Mouse (Mus musculus) hindbrain, embryonic 11.5 days (tissue): ENCODE measurements around the gene Olfr979. TPM values are rescaled to one million over a fixed set of nuclear protein-coding genes. Genes with fewer than 3 reads are reported as not detected.
"Not testable (repeated sequence)": the region's sequence is repeated elsewhere in the genome, so short reads cannot be mapped to it uniquely, and the experiment has no call there.

Source experiments
- ATAC-seq: fragments of 200-750 bp; cut with Nextera tagmentation; 2 replicates; pipeline ENCODE4 v1.8.0; 2017; ENCODE audit warnings: mild to moderate bottlenecking, moderate TSS enrichment, moderate library complexity; ENCODE audit not compliant: low FRiP score
- DNase-seq: peaks from one replicate; pipeline ENCODE4 v3.0.0-alpha.2; 2015; ENCODE audit warnings: low spot score
- H3K27ac ChIP-seq: fragments of 300-500 bp; sonication (generic); 2 replicates; pipeline ENCODE4 v1.5.1; 2014; ENCODE audit warnings: mild to moderate bottlenecking, low read depth, low read length
- H3K27me3 ChIP-seq: fragments of 300-500 bp; sonication (generic); 2 replicates; pipeline ENCODE4 v1.6.1; 2014; ENCODE audit warnings: mild to moderate bottlenecking, low read length, moderate library complexity, mixed read lengths; ENCODE audit not compliant: control insufficient read depth, insufficient read depth
- H3K36me3 ChIP-seq: fragments of 300-500 bp; sonication (generic); 2 replicates; pipeline ENCODE4 v1.6.1; 2014; ENCODE audit warnings: mild to moderate bottlenecking, low read length, moderate library complexity, mixed read lengths; ENCODE audit not compliant: control insufficient read depth, insufficient read depth
- H3K4me1 ChIP-seq: fragments of 300-500 bp; sonication (generic); replicated peaks from 2 replicates; pipeline ENCODE4 v1.6.1; 2014; ENCODE audit warnings: low read length, mixed read lengths; ENCODE audit not compliant: control insufficient read depth, insufficient read depth
- H3K4me2 ChIP-seq: fragments of 300-500 bp; sonication (generic); replicated peaks from 2 replicates; pipeline ENCODE4 v1.6.1; 2014; ENCODE audit warnings: mild to moderate bottlenecking, low read depth, low read length
- H3K4me3 ChIP-seq: fragments of 300-500 bp; sonication (generic); 2 replicates; pipeline ENCODE4 v1.5.1; 2014; ENCODE audit warnings: low read depth, low read length
- H3K9ac ChIP-seq: fragments of 300-500 bp; sonication (generic); 2 replicates; pipeline ENCODE4 v1.6.1; 2014; ENCODE audit warnings: low read depth, low read length
- H3K9me3 ChIP-seq: fragments of 300-500 bp; sonication (generic); 2 replicates; pipeline ENCODE4 v1.6.1; 2016; ENCODE audit warnings: low read length; ENCODE audit not compliant: control insufficient read depth
- WGBS: fragments of 180-500 bp; shearing (Covaris S2); extraction: QIAGEN DNeasy Blood & Tissue Kit; methylation state at CpG from one replicate; pipeline ENCODE4 v1.1.7; 2014; 5-methylcytosine and 5-hydroxymethylcytosine counted together
- polyA plus RNA-seq: library from polyadenylated mRNA; unstranded; fragments of >200 nt; fragmentation: Nextera tagmentation; extraction: Ambion mirVana; gene quantifications from 2 replicates; pipeline ENCODE4 v1.2.1, GENCODE M21; 2014

The Olfr979 gene
- not detected in 2 replicates for polyA plus RNA-seq

DNA sequence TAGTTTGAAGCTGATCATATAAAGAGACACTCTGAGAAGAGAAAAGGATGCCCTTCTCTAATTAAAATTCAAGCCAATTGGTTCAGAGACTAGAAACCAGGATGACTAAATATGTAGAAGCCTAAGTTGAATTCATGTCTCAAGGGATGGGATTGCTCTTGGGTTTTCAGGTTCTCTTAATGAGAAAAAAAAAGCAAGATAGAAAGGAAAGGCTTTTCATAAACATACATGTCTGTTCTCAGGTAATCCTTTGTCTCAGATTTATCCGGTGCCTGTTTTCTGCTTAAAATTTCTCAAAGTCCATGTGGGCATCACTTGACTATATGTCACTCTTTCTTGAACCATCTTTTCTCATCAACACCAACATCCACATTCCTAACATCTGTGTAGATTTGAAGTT, at the start of gene Olfr979:
TSS of gene Olfr979 (minus strand) at position 101 of the 400 bp plus-strand sequence.
- H3K4me3 ChIP-seq: no peak within 1 kb of the TSS
- DNase-seq (no peak), ATAC-seq (no peak)
- 97% methylated on average over 1 of the region's 1 CpGs for WGBS
- H3K27ac ChIP-seq: no peak within 1 kb of the TSS
- H3K27me3 ChIP-seq: no peaks in the 10 kb centered on the region
- H3K36me3 ChIP-seq: no peaks in the 10 kb centered on the region
- no peak within 1 kb of the TSS for H3K4me2 ChIP-seq
- H3K4me1 ChIP-seq: no peaks in the 10 kb centered on the region
- no peak within 1 kb of the TSS for H3K9ac ChIP-seq
- no peaks in the 10 kb centered on the region for H3K9me3 ChIP-seq

DNA sequence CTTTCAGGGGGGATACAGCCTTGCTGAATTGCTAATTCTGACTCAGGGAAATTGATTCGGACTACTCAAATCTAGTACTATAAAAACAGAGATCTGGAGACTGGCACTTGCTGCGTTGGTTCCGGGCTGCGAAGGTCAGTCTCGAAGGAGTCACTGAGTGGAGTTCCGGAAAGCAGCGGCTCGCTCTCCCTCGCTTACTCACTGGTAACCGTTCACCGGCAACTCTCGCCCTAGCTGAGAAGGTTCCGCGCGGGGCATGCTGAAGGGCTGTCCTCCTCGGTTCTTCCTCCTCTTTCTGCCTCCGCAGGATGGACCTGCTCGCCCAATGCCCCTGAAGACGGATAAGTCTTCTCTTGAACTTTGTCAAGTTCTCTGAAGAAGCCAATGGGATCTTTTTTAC, 46.9 kb upstream of the Olfr979 start:
- Histone ChIP-seq H3K27ac (no peak overlapping the region), H3K4me3 (no peak overlapping the region), H3K27me3 (no peaks in the 10 kb centered on the region), H3K9ac (no peak overlapping the region), H3K9me3 (no peaks in the 10 kb centered on the region), H3K36me3 (no peaks in the 10 kb centered on the region), H3K4me2 (no peak overlapping the region), H3K4me1 (no peaks in the 10 kb centered on the region)
- ATAC-seq: no peak
- no peak for DNase-seq
- 92% methylated on average over 19 of the region's 19 CpGs for WGBS

DNA sequence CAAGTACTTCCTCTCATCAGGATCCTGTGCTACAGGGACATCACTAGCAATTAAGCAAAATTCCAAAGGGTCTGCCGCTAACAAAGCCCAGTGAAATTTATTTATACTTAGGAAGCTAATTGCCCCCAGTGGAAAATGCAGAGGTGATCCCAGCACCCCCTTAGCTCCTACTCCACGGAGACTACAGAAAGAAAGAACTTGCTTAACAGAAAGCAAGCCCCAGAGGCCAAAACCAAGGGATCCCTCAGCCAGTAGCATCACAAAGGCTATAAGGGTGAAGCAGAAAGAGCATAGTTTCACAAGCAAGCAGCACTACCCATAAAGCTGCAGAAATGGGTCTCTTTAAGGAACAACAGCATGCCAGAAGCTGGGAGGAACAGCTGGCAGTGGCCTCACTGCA, 17.9 kb upstream of the Olfr979 start, which contains the start of gene Olfr981:
TSS of gene Olfr981 (plus strand) at position 301 of the 400 bp plus-strand sequence.
- Histone ChIP-seq H3K4me3 (no peak within 1 kb of the TSS), H3K36me3 (no peaks in the 10 kb centered on the region), H3K27ac (no peak within 1 kb of the TSS), H3K4me1 (no peaks in the 10 kb centered on the region), H3K4me2 (no peak within 1 kb of the TSS), H3K9ac (no peak within 1 kb of the TSS), H3K27me3 (no peaks in the 10 kb centered on the region), H3K9me3 (no peaks in the 10 kb centered on the region)
- ATAC-seq (no peak), DNase-seq (no peak)
- 63% methylated on average over 2 of the region's 2 CpGs for WGBS

DNA sequence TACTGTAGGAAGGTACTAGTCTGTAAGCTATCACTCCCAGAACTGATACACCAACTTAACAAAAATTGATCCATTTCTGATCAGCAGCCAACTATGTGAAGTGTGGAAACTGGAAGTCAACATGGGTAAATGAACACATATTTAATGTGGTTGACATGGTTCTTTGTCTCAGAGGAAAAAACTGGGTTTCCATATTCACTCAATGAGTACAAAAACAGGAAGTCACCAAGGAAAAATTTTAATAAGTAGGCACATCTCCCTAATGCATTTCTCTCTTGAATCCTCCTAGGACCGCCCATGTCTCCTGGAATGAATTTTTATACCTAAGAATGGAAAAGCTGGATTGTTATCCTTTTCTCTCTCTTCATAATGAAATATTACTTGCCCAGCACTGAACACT, 6.2 kb upstream of the Olfr979 start, which contains the start of gene Olfr980:
TSS of gene Olfr980 (minus strand) at position 101 of the 400 bp plus-strand sequence.
- no peaks in the 10 kb centered on the region for H3K36me3 ChIP-seq
- H3K27me3 ChIP-seq: no peaks in the 10 kb centered on the region
- no peak for ATAC-seq
- no peak within 1 kb of the TSS for H3K27ac ChIP-seq
- no peak within 1 kb of the TSS for H3K9ac ChIP-seq
- no peaks in the 10 kb centered on the region for H3K9me3 ChIP-seq
- 83% methylated on average over 1 of the region's 1 CpGs for WGBS
- no peak within 1 kb of the TSS for H3K4me3 ChIP-seq
- H3K4me2 ChIP-seq: no peak within 1 kb of the TSS
- DNase-seq: no peak
- H3K4me1 ChIP-seq: no peaks in the 10 kb centered on the region

DNA sequence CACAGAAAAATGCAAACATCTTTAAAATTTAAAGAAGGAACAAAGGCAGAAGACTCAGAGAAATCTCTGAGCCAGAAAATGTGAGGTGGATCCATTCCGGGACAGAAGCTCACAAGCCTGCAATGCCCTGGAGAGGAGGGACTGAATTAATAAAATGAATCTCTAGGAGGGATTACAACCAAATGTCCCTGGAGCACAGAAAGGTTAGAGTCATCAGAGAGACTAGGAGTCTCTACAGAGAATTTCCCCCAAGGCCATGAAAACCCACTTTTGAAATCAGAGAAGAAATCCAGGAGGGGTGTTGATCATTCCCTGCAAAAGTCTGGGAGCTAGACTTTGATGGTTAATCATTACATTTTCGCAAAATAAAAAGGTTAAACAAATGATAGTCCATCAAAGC, 11.5 kb downstream of the Olfr979 start, which contains the start of gene Olfr978:
TSS of gene Olfr978 (plus strand) at position 301 of the 400 bp plus-strand sequence.
- 85% methylated on average over 2 of the region's 2 CpGs for WGBS
- Histone ChIP-seq H3K4me3 (no peak within 1 kb of the TSS), H3K36me3 (no peaks in the 10 kb centered on the region), H3K9ac (no peak within 1 kb of the TSS), H3K27ac (no peak within 1 kb of the TSS), H3K4me1 (no peaks in the 10 kb centered on the region), H3K4me2 (no peak within 1 kb of the TSS), H3K27me3 (no peaks in the 10 kb centered on the region), H3K9me3 (no peaks in the 10 kb centered on the region)
- no peak for ATAC-seq
- DNase-seq: no peak

DNA sequence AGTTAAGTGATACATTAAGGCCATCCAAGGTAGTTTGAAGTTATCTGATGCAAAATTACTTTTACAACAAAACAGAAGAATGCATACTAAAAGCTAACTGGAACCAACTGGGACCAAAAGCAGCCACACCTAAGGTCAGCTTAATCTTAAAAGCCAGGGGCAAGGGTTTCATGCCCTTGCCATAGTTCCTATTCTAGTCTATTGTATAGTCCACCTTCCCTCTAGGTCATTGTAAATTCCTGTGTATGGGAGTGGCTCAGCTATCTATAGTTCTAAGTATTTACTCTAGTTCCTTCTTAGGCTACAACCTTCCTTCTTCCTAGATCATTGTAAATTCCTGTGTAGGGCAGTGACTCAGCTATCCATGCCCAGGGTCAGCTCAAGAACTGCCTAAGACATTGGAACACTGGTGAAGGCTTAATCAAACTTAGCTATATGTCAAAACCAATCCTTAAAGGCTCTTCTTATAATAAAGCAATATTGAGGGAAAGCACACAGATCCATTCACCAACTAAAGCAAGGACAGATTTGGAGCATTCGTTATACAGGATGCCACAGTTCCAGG, 26.6 kb downstream of the Olfr979 start:
- WGBS: 83% methylated on average over 1 of the region's 1 CpGs

DNA sequence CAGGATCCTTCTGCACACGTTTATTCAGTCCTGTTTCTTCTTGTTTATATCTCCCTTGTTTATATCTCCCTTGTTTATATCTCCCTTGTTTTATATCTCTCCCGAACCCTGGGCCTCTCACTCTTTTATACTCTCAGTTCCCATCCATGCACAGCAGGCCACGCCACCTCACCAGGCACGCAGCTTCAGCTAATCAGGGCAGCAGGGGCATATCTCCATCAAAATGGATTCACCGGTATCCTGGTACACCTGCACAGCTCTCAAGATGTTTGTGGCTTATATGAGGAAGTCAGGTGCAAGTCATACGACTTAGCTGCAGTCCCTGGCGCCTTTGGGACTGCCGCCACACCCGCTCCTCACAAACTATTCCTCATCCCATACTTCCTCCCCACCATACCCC, 42.2 kb downstream of the Olfr979 start, which contains the start of gene Olfr976:
TSS of gene Olfr976 (minus strand) at position 101 of the 400 bp plus-strand sequence.
- H3K27me3 ChIP-seq, H3K27ac ChIP-seq, DNase-seq, ATAC-seq, H3K9ac ChIP-seq, H3K4me1 ChIP-seq, H3K4me2 ChIP-seq, H3K36me3 ChIP-seq, H3K9me3 ChIP-seq, H3K4me3 ChIP-seq: not testable (repeated sequence)
- WGBS: 80% methylated on average over 5 of the region's 9 CpGs

More for the DNA sequence above, 26.6 kb downstream of the Olfr979 start:
- not testable (repeated sequence) for H3K4me1 ChIP-seq, H3K36me3 ChIP-seq, H3K4me3 ChIP-seq, H3K9ac ChIP-seq, H3K27me3 ChIP-seq, DNase-seq, H3K9me3 ChIP-seq, ATAC-seq, H3K4me2 ChIP-seq, H3K27ac ChIP-seq

DNA sequence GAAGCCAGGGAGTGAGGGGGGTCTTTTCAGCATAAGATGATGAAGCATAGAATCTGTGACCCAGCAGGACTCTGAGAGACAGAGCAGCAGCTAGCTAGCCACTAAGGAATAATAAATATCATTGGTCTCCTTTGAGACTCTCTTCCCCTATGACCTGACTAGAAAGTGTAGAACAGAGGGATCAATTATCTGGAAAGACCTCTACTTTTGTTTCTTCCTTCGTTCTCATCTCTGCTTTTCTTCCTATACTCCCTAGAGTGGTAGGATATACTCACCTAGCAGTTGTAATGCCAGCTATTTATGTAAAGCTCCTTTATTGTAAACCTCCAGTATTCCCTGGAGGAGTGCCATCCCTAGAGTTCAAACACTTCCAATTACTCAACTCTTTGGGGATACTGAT, 51.3 kb downstream of the Olfr979 start, which contains the start of gene Olfr975:
TSS of gene Olfr975 (minus strand) at position 101 of the 400 bp plus-strand sequence.
- Histone ChIP-seq H3K9ac (no peak within 1 kb of the TSS), H3K27ac (no peak within 1 kb of the TSS), H3K4me2 (no peak within 1 kb of the TSS), H3K27me3 (no peaks in the 10 kb centered on the region), H3K4me1 (no peaks in the 10 kb centered on the region), H3K4me3 (no peak within 1 kb of the TSS), H3K36me3 (no peaks in the 10 kb centered on the region), H3K9me3 (no peaks in the 10 kb centered on the region)
- no peak for ATAC-seq
- 73% methylated on average over 1 of the region's 1 CpGs for WGBS
- no peak for DNase-seq
